Mouse (Mus musculus): ENCODE measurements at regions not wholly inside any gene's neighbourhood (a gene's known extent, or its start where the extent isn't known, plus 50 kb on each side); places are given as distances from the start of the nearest gene placed in this dataset.

DNA sequence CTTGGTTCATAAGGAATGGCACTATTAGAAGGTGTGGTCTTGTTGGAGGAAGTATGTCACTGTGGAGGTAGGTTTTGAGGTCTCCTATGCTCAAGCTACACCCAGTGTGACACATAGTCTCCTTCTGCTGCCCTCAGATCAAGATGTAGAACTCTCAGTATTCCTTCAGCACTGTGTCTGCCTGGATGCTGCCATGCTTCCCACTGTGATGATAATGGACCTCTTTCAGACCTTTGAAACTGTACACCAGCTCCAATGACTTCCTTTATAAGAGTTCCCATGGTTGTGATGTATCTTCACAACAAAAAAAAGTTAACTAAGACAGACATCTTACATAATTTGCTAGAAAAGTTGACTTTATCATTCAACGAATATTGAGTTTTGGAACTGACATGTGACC is 60.2 kb upstream of the Foxc1 start:
- ChIA-PET POLR2A (no interaction called here), CTCF (no interaction called here)
- in situ Hi-C loops (cut with MboI; ENCODE audit: low pct_unique_long_range_greater_than_20kb) = no loop called here
- H3K27me3 ChIP-seq = peaks cover 3% of the 10 kb centered on the region
- ATAC-seq (no peak), DNase-seq (ENCODE audit: low read depth, low spot score) (no peak)
- TF ChIP-seq CTCF (IDR thresholded peaks at IDR 0.05) = no peak
